Mouse (Mus musculus): ENCODE measurements around the gene Rnf157. TPM values are rescaled to one million over a fixed set of nuclear protein-coding genes. Genes with fewer than 3 reads are reported as not detected.

Rnf157 gene
- total RNA-seq, 2 experiments from 2014 or later = 11.3 to 12.1 TPM

DNA sequence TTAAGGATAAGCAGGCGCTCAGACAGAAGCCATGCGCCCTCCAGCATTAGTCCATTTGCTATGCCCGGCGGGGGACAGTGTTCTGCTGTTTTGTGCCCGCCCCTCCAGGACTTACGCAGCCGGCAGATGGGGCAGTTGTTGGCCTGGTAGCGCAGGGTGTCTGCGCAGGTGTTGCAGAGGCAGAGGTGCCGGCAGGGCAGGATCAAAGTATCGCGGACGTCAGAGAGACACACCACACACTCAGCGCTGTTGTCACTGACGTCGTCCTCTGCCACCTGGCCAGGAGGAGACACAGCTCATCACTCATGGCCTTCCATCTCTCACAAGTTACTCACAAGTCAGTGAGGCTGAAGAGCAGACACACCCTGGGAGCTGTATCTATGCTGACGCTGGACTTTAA, 58.3 kb downstream of the Rnf157 start:
- ATAC-seq (replicated peaks; ENCODE audit: low FRiP score, low TSS enrichment, poor library complexity, severe bottlenecking) = no peak

DNA sequence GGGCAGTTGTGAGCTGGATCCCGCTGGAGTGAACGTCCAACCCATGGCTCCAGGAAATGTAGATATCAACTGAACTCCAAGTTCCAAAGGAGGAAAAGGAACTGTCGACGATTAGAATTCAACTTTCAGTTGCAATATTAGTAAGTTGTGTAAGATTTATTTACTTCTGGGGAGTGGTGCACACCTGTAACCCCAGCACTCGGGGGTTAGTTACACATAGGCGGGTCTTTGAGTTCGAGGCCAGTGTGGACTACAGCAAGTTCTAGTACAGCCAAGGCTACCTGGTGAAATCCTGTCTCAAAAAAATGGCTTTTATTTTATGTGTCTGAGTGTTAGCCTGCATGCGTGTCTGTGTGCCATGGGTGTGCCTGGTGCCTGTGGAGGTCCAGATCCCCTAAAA, 59.3 kb downstream of the Rnf157 start:
- no peak for ATAC-seq (replicated peaks; ENCODE audit: low FRiP score, low TSS enrichment, poor library complexity, severe bottlenecking)

DNA sequence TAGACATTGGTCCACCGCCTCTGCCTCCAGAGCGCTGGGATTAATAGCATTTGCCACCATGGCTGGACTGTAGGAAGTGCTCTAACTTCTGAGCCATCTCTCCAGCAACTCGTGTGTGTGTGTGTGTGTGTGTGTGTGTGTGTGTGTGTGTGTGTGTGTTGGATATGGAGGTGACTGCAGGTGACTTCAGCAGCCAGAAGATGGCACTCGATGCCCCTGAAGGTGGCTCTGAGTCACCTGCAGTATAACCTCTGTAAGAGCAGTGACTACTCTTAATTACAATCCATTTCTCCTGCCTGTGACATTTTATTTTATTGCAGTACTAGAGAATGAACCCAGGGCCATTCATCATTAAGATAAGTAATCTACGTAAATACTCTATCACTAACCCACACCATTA, 61.5 kb downstream of the Rnf157 start:
- no peak for ATAC-seq (replicated peaks; ENCODE audit: low FRiP score, low TSS enrichment, poor library complexity, severe bottlenecking)

DNA sequence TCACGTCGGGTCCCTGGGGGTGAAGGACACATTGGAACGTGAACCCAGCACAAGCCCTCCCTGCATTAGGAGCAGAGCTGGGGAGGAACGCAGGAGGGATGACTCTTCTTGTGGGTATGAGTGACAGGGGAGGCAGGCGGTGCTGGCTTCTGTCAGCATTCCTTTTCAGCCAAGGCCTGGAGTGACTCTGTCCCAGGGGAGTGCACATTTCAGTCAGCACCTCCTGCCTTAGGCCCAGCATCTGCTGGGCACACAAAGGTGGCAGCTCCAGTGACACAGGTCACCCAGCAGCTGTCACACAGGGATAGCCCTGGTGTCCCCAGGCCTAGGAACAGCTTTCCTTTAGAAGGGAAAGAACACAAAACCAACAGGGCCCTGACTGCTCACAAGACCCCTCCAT, 64.9 kb downstream of the Rnf157 start:
- ATAC-seq (replicated peaks; ENCODE audit: low FRiP score, low TSS enrichment, poor library complexity, severe bottlenecking) = no peak

DNA sequence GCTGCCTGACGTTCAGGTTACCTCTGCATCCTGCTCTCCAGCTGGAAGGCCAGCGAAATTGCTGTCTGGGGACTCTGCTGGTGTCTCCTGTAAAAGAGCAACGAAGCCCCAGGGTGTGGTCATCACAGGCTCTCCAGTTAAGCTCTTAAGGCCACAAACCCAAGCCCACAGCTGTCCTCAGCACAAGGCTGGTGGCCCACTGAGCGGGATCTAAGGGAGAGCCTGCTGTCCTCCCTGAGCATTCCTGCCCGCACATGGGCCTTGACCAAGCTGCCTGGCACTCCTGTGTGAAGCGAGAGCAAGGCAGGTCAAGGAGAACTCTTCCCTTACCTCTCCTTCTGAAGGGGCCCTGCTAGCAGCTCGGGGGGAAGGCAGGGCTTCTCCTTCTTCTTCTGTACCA, 65.8 kb downstream of the Rnf157 start:
- no peak for ATAC-seq (replicated peaks; ENCODE audit: low FRiP score, low TSS enrichment, poor library complexity, severe bottlenecking)

DNA sequence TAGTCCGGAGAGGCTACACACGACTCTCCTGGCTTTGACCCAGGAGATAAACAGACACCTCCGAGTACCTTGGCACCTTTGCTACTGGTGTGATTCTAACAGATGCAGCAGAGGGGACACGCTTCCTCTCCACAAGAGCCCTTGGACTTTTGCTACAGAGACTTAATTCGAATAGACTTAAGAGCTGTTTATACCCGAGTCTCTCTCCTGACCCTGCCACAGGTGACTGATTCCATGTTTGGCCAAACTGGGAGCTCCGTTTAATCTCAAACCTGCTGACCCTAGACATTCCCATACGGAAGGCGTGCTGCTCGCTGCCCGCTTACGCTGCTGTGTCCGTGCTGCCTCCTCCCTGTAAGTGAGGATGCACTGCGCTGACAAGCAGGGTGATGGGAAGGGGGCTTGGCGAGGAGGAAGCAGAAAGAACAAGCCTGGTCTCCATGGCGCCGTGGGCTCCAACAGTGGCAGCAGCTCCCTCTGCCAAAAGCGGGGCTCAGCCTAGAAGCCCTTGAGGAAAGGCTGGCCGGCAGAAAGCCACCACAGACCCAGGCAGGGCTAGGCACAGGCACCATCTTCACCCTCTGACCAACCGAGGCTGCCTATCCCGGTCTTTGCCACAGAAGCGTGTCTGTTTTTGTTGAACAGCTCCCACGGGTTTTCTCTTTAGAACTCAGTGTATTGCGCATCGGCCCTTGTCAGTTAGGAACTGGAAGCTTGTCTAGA, 70.6 kb downstream of the Rnf157 start:
- ATAC-seq (replicated peaks; ENCODE audit: low FRiP score, low TSS enrichment, poor library complexity, severe bottlenecking) = no peak

DNA sequence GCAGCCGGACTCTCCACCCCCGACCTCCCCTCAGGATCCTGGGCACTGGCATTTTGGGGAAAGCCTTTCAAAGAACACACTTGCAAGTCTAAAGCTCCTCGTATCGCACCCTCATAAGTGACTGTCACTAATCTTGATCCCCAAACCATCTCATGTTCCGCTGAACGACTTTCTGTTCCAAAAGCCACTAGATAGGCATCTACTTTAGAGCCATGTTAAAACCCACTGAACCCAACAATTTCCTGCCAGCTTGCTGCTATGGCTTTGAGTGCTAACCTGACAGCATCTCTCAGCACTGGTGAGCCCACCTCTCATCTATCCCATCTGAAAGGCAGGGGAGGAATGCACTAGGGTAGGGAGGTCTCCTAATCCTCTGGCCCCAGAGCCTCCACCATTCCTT, 75.3 kb downstream of the Rnf157 start:
- ATAC-seq (replicated peaks; ENCODE audit: low FRiP score, low TSS enrichment, poor library complexity, severe bottlenecking) = no peak

DNA sequence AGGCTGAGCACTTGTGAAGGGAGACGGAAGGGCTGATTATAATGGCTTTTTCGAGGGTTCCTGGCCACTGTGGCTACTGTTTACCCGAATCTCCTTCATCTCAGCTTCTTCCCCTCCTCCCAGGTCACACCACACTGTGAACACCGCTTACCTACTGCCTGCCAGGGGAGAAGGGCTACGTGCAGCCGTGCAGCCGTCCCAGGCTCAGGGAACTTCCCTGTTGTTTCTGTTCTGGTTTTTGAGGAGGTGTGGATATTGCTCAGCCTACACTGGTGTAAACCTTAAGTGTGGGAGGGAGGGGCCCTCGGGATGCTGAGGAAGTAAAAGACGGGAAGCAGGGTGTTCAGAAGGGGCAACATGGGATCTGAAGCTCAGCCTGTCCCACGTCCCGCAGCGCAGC, 75.8 kb downstream of the Rnf157 start:
- ATAC-seq (replicated peaks; ENCODE audit: low FRiP score, low TSS enrichment, poor library complexity, severe bottlenecking) = no peak

DNA sequence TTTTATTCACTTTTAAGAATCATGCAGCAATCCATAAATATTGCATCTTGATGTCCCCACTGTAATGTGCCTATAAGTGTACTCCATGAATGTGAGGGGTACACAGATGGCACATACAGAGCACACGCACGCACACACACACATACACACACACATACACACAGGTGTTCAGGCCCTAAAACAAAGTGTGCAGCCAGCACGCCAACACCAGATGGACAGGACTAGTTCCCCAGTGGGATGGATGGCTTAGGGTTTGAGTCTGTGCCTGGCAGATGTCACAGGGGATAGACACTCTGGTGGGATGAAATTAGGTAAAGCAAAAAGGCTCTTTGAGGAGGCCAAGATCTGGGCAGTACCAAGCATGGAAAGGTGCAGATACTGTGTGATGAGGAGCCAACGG, 76.4 kb downstream of the Rnf157 start:
- no peak for ATAC-seq (replicated peaks; ENCODE audit: low FRiP score, low TSS enrichment, poor library complexity, severe bottlenecking)

DNA sequence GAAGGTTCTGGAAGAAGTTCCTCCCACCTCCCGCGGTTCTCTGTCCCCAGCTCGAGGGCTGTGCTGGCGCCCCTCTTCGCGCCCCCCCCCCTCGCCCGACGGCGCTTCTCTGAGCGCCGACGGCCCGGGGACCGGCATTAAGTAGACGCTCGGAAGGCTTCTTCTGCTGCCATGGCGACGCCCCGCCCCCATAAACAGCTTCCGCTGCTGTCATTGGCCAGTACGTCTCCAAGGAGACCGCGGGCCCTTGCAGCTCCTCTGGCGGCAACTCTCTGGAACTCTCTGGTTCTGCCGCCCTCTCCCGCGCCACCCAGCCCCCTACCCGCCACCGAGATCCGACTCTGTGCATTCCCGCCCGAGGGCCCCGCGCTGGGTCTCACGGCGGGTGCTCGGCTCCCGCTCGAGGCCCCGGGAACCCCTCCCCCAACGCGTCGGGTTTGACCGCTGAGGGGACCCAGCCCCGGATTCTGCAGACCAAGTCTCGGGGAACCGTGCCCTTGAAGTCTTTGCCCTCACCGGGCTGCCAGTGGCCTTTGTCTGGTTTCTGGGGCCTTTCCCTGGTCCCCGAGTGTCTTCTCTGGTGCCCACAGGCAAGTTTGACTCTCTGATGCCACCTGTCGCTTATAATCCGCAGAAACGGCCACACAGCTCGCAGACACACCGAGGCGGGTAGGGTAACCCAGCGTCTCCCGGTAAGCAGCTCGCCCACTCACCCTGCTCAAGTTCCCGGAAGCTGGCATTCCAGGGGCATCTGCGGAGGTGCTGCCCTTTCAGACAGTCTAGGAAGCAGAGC, 77.4 kb downstream of the Rnf157 start, which contains the start of gene Foxj1:
Foxj1 (minus strand) TSS at position 156 of the 793 bp plus-strand sequence.
- peak; percentile 86 for ATAC-seq (replicated peaks; ENCODE audit: low FRiP score, low TSS enrichment, poor library complexity, severe bottlenecking)

DNA sequence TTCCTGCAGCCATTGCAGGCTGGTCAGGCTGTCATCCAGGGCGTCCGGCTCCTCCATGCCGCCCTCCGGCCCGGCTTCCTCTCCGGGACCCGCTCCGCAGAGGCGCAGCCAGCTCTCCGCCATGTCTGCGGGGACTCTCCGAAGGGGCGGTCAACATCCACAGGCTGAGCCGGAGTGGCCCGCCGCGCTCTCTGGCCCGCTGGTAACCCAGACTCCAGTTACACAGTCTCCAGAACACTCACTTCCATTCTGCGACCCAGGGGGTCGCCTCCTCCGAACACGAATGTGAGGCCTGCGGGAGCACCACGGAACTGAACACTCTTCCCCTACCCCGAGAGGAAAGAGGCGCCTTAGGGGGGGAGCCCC, 78.4 kb downstream of the Rnf157 start:
- no peak for ATAC-seq (replicated peaks; ENCODE audit: low FRiP score, low TSS enrichment, poor library complexity, severe bottlenecking)

DNA sequence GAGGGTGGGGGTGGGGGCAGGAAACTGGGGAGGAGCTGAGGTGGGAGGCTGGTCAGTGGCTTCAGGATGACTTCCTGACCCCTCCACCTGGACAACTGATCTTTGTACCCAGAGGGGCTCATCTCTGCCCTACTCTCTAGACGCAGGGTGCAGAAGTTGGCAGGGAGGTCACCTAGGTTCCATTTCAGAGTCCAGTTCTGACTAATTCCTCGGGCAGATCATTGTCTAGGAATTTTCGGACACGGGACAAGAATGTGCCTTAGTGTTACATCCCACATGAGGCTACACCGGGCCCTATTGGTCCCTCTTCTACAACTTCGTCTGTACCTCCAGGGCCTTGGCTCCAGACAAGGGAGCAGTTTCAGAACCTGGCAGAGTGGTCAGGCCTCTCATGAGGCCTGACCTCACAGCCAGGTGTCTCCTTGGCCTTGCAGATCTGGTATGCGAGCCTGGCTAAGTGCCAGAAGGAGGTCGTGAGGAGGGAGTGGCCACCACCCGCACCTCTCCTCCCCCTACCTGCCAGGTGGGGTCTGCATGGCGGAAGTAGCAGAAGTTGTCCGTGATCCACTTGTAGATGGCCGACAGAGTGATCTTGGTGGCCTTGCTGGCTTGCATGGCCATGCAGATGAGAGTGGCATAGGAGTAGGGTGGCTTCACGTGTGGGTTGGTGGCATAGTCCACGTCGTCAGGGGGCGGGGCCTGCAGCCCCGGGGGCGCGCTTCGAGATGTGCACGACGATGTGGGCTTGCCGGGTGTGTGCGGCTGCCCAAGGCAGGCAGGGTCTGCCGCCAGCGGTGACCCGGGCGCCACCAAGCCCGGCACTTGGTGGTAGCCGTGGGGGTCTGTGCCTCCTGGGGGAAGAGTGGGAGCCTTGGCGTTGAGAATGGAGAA, 79.1 kb downstream of the Rnf157 start:
- no peak for ATAC-seq (replicated peaks; ENCODE audit: low FRiP score, low TSS enrichment, poor library complexity, severe bottlenecking)

DNA sequence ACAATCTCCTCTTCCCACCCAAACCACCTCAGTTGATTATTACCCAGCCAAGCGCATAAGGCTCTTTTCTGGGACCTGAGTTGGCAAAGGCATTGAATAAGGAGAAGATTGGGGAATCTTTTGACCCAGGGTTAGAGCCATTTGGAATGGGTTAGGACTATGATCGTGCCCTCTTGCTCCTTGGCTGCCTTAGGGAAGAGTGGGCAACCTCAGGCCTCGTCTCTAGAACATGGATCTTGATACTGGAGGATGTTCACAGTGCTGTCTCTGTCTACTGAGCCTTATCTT, 79.9 kb downstream of the Rnf157 start:
- no peak for ATAC-seq (replicated peaks; ENCODE audit: low FRiP score, low TSS enrichment, poor library complexity, severe bottlenecking)

DNA sequence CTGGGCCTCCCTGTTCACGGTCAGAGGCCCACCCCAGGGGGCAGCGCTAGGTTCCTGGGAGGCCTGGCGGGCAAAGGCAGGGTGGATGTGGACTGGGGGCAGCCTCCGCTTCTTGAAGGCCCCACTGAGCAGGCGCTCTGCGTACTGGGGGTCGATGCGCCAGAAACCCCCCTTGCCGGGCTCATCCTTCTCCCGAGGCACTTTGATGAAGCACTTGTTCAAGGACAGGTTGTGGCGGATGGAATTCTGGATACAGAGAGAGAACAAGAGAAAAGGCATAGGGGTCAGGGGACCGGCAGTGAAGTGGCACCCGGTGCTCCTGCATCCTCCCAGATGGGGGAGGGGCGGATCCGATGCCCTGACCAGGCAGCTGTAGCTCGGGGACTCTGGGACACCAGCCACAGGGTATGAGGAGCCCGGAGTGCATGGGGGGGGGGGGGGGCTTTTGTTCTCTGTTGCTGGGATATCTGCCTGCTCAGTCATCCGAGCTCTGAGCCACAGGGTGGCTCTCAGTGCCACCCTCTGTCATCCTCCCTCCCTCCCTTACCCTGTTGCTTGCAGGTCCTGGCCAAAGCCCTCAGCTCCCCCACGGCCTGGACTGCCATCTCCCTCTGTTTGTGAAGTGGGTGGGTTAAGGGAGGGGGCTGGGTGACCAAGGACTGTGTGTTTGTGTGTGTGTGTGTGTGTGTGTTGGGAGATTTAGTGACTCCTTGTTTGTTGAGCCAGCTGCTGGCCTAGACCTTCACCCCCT, 80.4 kb downstream of the Rnf157 start:
- no peak for ATAC-seq (replicated peaks; ENCODE audit: low FRiP score, low TSS enrichment, poor library complexity, severe bottlenecking)

DNA sequence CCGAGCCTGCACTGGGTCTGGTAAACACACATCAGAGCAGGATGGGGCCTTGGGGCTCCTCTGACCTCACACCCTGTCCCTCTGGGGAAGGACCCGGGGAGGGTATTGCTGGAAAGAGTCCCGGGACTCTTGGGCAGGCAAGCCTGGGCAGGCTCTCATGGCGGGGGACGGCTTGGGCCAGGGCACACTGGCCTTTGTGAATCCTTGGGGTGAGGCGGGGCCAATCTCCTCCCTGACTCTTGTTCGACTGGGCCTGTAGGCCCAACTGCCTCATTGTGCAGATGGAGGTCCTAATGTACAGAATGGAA, 82.7 kb downstream of the Rnf157 start:
- ATAC-seq (replicated peaks; ENCODE audit: low FRiP score, low TSS enrichment, poor library complexity, severe bottlenecking) = no peak

DNA sequence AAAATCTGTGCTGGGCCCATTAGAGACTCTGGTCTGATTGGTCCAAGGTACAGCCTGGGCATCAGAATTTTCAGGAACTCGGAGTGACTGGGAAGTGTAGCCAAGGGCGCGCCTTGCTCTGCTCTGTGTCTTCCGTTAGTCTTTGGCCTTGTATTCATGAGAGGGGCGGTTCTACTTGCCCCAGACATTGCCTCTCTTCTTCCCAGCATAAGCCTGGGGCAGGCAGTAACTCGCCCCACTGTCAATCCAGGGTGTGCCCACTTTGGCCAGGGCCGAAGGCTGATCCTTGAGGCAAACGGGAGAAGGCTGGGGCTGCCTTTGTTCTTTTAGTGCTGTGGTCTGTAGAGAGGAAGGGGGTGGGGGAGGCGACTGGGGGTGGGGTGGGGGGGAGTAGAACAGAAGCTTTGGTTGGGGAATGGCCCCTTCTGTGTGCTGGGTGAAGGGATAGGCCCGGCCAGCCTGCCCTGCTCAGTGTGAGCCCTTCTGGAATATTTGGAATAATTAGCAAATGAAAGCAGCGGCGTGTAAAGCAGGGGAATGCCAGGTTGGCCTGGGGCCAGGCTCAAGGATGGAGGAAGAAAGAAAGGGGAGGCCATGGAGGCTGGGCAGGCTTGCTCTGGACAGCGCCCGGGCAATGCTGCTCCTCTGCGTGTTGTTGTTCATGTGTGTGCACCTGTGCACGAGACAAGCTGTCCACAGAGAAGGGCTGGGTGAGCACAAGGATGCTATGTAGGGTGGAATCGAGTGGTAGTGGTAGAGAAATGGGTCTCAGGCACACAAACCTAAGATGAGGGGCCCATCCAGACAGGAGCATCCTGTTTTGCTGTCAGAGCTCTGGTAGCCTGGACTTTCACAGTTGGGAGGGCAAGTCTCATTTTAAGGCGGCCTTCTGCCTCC, 83.3 kb downstream of the Rnf157 start:
- no peak for ATAC-seq (replicated peaks; ENCODE audit: low FRiP score, low TSS enrichment, poor library complexity, severe bottlenecking)

DNA sequence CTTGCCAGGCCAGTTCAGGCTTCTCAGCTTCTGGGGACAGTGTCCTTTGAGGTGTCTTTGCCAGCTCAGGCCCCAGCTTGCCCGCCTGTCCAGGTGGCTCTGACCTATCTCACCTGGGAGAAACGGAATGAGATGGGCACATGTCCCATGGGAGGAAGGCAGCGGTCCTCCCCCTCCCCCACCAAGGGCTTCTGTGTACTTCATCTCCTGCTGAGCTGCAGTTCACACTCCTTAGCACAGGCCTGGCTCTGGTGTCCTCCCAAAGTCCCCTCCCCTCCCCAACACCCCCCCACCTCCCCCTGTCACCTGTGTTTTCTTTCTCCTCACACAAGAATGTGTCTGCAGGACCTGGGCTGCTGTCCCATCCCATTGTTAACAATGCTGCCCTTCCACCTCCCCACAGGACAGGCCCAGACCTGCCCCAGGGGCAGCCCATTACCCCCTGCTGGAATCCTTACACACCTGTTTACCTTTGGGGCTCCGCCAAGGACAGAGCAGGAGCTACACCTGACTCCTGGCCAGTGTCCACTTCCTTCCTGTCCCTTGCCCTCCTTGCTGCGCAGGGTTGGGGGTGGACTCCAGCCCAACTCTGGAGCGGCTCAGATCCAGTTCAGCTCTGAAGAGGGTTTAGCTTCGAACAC, 85.7 kb downstream of the Rnf157 start:
- ATAC-seq (replicated peaks; ENCODE audit: low FRiP score, low TSS enrichment, poor library complexity, severe bottlenecking) = no peak
